Mouse (Mus musculus): ENCODE results near the gene Tdo2.

Tdo2 gene

GRCm38 (mm10) chr3:81976102-81976501, at the start of gene Tdo2:
Tdo2 (minus strand) TSS chr3:81976202.
- DNase-seq (ENCODE audit: inconsistent ontology term), result no peak

GRCm38 (mm10) chr3:82023065-82023464, 47.1 kb upstream of the Tdo2 start:
- DNase-seq (ENCODE audit: inconsistent ontology term), result no peak

GRCm38 (mm10) chr3:82022421-82022920, 46.5 kb upstream of the Tdo2 start:
- no peak for DNase-seq (ENCODE audit: inconsistent ontology term)

- no peak for DNase-seq (ENCODE audit: inconsistent ontology term)
Observed at GRCm38 (mm10) chr3:82014148-82014703, 38.2 kb upstream of the Tdo2 start.

- no peak for DNase-seq (ENCODE audit: inconsistent ontology term)
Observed at GRCm38 (mm10) chr3:82007002-82007401, 31.0 kb upstream of the Tdo2 start.

GRCm38 (mm10) chr3:81995988-81996387, 20.0 kb upstream of the Tdo2 start:
- DNase-seq (ENCODE audit: inconsistent ontology term), result peak; percentile 30

DNA sequence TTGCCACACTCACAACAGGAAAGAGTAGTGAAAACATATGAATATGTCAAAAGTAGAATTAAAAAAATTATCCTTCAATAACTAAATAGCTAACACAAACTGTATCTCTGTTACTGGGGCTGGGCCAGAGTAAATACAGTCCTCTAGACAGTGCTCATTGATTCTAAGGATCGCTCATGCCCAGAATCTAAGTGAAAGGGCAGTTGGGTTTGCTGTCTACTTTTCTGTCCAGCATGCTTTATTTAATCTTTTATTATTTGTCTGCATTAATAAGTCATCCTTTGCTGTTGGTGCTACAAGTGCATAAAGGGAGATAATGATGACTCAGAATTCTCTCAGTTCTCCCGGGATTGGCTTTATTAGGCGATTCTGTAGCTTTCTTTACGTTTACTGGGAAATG, 19.4 kb upstream of the Tdo2 start:
- DNase-seq (ENCODE audit: inconsistent ontology term), result no peak

DNA sequence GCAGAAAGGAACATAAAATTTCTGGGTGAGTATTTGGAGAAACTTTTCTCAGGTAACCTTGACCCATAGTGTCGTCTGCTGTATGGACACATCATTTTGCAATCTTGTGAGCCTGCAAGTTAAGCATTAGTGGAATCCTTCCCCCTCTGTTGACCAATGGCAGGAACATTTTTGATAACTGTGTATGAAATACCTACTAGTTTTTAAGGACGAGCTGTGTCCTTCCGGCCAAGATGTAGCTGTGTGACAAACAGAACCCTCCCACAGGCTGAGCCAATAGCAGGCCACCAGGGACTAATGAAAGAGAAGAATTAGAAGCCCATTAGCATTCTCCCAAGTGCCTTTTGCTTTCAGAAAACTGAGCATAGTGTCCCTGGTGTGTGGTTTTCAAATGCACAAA, 14.5 kb upstream of the Tdo2 start:
- no peak for DNase-seq (ENCODE audit: inconsistent ontology term)

DNA sequence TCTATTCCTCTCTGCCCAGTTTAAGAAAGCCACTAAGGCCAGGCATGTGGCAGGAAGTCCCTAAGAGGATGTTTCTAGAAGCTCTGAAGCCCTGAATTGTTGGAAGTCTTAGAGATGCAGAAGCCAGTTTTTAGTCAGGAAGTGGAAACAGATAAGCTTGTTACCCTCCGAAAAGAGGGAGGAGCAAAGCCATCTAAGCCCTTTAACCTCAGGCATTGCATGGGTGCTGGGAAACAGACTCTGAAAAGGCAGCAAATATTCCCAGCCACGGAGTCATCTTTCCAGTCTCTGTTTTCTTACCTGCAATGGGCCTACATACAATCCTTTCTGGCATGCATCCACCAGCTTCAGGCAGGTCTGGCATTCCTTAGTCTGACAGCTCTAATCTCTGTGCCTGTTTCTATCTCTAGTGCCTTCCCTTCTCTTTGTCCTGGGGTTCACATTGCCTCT, 13.7 kb upstream of the Tdo2 start:
- no peak for DNase-seq (ENCODE audit: inconsistent ontology term)

DNA sequence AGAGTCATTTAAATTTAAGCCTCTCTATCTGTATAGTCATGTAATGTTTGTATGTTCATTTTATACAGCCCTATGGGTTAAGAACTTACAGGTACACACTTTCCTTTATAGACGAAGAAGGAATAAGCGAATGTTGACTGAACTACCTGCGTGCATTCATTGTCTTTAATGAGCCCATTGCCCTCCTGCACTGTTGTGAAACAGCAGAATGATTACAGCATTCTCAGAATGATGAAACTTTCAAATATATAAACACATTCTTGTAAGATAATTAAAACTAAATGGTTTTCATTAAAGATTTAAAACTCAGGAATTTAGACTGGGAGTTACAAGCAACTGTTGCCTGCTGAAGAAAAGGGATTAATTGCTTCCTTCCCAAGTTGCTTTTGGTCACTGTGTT, 11.6 kb upstream of the Tdo2 start:
- no peak for DNase-seq (ENCODE audit: inconsistent ontology term)

GRCm38 (mm10) chr3:81986103-81986502, 10.1 kb upstream of the Tdo2 start:
- DNase-seq (ENCODE audit: inconsistent ontology term), result no peak

DNA sequence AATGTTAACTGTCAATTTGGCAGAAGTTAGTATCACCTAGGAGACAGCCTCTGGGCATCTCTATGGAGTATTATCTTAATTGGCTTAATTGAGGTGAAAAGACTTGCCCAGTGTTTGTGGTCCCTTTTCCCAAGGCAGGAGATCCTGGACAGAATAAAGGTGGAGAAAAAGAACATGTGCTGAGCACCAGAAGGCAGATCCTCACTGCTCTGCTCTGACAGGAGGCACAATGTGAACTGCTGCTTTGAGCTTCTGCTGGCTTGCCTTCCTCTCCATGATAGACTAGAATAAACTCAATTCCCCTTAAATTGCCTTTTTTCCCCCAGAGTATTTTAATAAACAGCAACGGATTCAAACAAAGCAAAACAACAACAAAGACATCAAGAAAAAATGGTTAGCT, 9.1 kb upstream of the Tdo2 start:
- DNase-seq (ENCODE audit: inconsistent ontology term), result no peak

GRCm38 (mm10) chr3:81983120-81983895, 7.3 kb upstream of the Tdo2 start:
- DNase-seq (ENCODE audit: inconsistent ontology term), result no peak

DNA sequence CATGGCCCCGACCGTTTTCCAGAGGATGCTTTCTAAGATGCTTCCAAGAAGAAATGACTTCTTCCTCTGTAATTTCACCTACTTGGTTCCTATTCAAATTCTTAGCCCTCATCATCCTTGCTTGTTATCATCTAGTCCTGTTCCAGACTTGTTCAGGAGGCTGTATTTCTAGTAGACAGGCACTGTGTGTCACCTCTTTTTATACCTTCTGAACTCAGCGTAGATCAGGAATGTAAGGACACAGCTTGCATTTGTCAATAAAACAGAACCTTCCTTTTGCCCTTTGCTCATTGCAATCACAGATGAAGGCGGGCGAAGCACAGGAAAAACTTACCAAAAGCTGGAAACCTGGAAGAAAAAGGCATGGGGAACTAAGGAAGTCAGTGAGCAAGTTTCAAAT, 6.0 kb upstream of the Tdo2 start, which contains the start of gene Asic5:
Gene Asic5, plus strand, starts transcription at position 301 of the 400 bp plus-strand sequence.
- DNase-seq (ENCODE audit: inconsistent ontology term), result no peak

DNA sequence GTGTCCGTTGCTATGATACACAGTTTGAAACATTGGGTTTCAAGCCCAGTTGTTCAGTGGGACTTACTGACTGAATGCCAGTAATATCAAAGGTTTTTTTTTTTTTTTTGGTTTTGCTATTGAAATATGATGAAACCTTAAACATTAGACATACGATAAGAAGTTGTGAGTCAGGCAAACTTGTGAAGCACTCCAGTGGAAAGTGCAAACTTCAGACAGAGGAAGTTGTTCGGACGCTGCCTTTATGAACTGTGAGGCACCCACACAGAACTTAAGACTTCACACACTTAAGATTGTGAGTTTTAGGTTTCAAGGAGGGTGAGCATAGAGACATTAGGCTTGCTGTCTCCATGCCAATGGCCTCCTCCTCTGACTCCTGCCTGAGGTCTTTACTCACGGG, 5.6 kb upstream of the Tdo2 start:
- no peak for DNase-seq (ENCODE audit: inconsistent ontology term)

DNA sequence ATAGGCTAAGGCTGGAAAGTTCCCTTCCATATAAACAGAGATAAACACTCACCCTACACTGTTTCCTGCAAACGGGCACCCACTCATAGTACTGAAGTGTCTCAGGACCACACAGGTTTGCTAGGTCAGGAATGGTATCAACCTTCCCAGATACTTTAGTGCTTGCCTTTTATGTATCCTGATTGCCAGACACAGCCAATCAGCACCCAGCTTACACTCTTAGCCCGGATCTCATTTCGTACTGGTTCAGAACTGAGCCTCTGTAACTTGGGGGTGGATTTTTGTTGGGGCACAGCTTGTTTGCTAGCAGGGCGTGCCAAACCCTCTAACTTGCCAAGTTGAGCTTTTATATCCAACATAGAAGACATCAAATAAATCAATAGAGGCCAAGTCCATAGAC, 395 bp downstream of the Tdo2 start:
- DNase-seq (ENCODE audit: inconsistent ontology term), result no peak

- DNase-seq (ENCODE audit: inconsistent ontology term), result no peak
Observed at GRCm38 (mm10) chr3:81964596-81964995, 11.4 kb downstream of the Tdo2 start.

- no peak for DNase-seq (ENCODE audit: inconsistent ontology term)
Observed at GRCm38 (mm10) chr3:81963768-81964167, 12.2 kb downstream of the Tdo2 start.

GRCm38 (mm10) chr3:81961336-81961735, 14.7 kb downstream of the Tdo2 start:
- no peak for DNase-seq (ENCODE audit: inconsistent ontology term)

GRCm38 (mm10) chr3:81957484-81957883, 18.5 kb downstream of the Tdo2 start:
- no peak for DNase-seq (ENCODE audit: inconsistent ontology term)

DNA sequence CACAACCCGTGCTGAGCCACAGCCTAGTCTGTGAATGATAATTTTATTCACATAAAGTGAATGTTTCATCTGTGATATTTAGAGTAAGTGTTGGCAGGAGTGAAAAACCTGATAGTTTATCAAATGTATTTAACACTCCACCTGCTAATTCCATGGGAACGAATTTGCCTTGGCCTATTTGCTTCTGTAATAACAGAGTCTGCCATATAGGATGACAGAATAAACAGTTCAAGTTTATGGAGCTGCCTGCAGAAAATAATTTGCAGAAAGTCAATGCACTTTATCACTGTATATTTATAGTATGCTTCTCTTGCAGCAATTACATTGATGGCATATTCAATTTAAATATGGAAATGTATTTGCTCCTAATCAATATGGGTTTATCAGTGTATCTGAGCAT, 24.2 kb downstream of the Tdo2 start:
- DNase-seq (ENCODE audit: inconsistent ontology term), result no peak

DNA sequence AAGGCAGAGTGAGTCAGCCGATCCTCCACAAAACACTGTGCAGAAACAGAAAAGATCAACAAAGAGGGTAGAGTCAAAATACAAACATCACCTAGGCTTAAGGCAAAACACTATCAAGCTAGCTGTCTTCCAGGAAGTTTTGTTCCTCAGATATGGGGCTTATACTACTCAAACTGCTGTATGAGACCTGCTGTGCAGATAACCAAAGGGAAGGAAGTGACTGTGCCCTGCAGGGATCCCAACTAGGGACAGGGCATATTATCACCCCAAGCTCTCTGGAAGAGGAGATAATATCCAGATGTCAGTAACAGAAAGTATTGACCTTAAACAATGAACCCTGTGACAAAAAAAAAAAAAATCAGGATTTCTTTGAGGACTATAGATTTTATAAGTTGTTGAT, 27.0 kb downstream of the Tdo2 start:
- DNase-seq (ENCODE audit: inconsistent ontology term), result no peak

GRCm38 (mm10) chr3:81944851-81945393, 31.1 kb downstream of the Tdo2 start:
- no peak for DNase-seq (ENCODE audit: inconsistent ontology term)

Data from Muller cell, postnatal 12 days (primary cell).